Mouse (Mus musculus): Measurements from ENCODE around the gene Rnf182. TPM values are rescaled to one million over a fixed set of nuclear protein-coding genes. Genes with fewer than 3 reads are reported as not detected.

Gene Rnf182
- polyA plus RNA-seq, 1 experiment from 2014 or later = 6.4 TPM

- no peak for TF ChIP-seq CTCF (IDR thresholded peaks at IDR 0.05; ENCODE audit: low read depth)
- Histone ChIP-seq H3K4me2 (no peak overlapping the region), H3K27ac (ENCODE audit: low read depth) (no peak overlapping the region), H3K27me3 (ENCODE audit: insufficient read depth, low read length) (no peaks in the 10 kb centered on the region), H3K9me3 (ENCODE audit: low read depth, low read length) (no peaks in the 10 kb centered on the region), H3K9ac (no peak overlapping the region), H3K4me1 (ENCODE audit: insufficient read depth) (no peaks in the 10 kb centered on the region), H3K4me3 (ENCODE audit: low read depth, low read length) (no peak overlapping the region), H3K36me3 (ENCODE audit: insufficient read depth) (no peaks in the 10 kb centered on the region)
- no peak for ATAC-seq (ENCODE audit: insufficient read depth)
- 88% methylated on average over 6 of the region's 6 CpGs for WGBS
- DNase-seq = no peak
These were observed 15.8 kb downstream of the Rnf182 start for GRCm38 (mm10) chr13:43631266-43631665.

GRCm38 (mm10) chr13:43633024-43633423, 17.5 kb downstream of the Rnf182 start:
- Histone ChIP-seq H3K4me3 (ENCODE audit: low read depth, low read length) (no peak overlapping the region), H3K9ac (no peak overlapping the region), H3K9me3 (ENCODE audit: low read depth, low read length) (no peaks in the 10 kb centered on the region), H3K4me1 (ENCODE audit: insufficient read depth) (no peaks in the 10 kb centered on the region), H3K36me3 (ENCODE audit: insufficient read depth) (no peaks in the 10 kb centered on the region), H3K27ac (ENCODE audit: low read depth) (no peak overlapping the region), H3K27me3 (ENCODE audit: insufficient read depth, low read length) (no peaks in the 10 kb centered on the region), H3K4me2 (no peak overlapping the region)
- ATAC-seq (ENCODE audit: insufficient read depth) (no peak), DNase-seq (no peak)
- no peak for TF ChIP-seq CTCF (IDR thresholded peaks at IDR 0.05; ENCODE audit: low read depth)
- 85% methylated on average over 4 of the region's 4 CpGs for WGBS

- no peaks in the 10 kb centered on the region for H3K27me3 ChIP-seq (ENCODE audit: insufficient read depth, low read length)
- TF ChIP-seq CTCF (IDR thresholded peaks at IDR 0.05; ENCODE audit: low read depth) = no peak
- no peak overlapping the region for H3K9ac ChIP-seq
- ATAC-seq (ENCODE audit: insufficient read depth) = no peak
- DNase-seq = no peak
- no peak overlapping the region for H3K4me2 ChIP-seq
- H3K27ac ChIP-seq (ENCODE audit: low read depth) = no peak overlapping the region
- no peaks in the 10 kb centered on the region for H3K4me1 ChIP-seq (ENCODE audit: insufficient read depth)
- 68% methylated on average over 7 of the region's 7 CpGs for WGBS
- no peak overlapping the region for H3K4me3 ChIP-seq (ENCODE audit: low read depth, low read length)
- H3K36me3 ChIP-seq (ENCODE audit: insufficient read depth) = no peaks in the 10 kb centered on the region
- no peaks in the 10 kb centered on the region for H3K9me3 ChIP-seq (ENCODE audit: low read depth, low read length)
These were observed 22.2 kb downstream of the Rnf182 start for GRCm38 (mm10) chr13:43637720-43638119.

GRCm38 (mm10) chr13:43644991-43645390, 29.5 kb downstream of the Rnf182 start:
- no peak for TF ChIP-seq CTCF (IDR thresholded peaks at IDR 0.05; ENCODE audit: low read depth)
- Histone ChIP-seq H3K27me3 (ENCODE audit: insufficient read depth, low read length) (no peaks in the 10 kb centered on the region), H3K36me3 (ENCODE audit: insufficient read depth) (no peaks in the 10 kb centered on the region), H3K4me1 (ENCODE audit: insufficient read depth) (no peaks in the 10 kb centered on the region), H3K27ac (ENCODE audit: low read depth) (no peak overlapping the region), H3K9me3 (ENCODE audit: low read depth, low read length) (no peaks in the 10 kb centered on the region), H3K9ac (no peak overlapping the region), H3K4me2 (no peak overlapping the region), H3K4me3 (ENCODE audit: low read depth, low read length) (no peak overlapping the region)
- DNase-seq = no peak
- ATAC-seq (ENCODE audit: insufficient read depth) = no peak
- WGBS = 10% methylated on average over 1 of the region's 1 CpGs

- no peak overlapping the region for H3K27ac ChIP-seq (ENCODE audit: low read depth)
- DNase-seq = no peak
- 61% methylated on average over 6 of the region's 6 CpGs for WGBS
- H3K27me3 ChIP-seq (ENCODE audit: insufficient read depth, low read length) = no peaks in the 10 kb centered on the region
- TF ChIP-seq CTCF (IDR thresholded peaks at IDR 0.05; ENCODE audit: low read depth) = no peak
- H3K4me1 ChIP-seq (ENCODE audit: insufficient read depth) = no peaks in the 10 kb centered on the region
- H3K9ac ChIP-seq = no peak overlapping the region
- ATAC-seq (ENCODE audit: insufficient read depth) = no peak
- H3K9me3 ChIP-seq (ENCODE audit: low read depth, low read length) = no peaks in the 10 kb centered on the region
- no peak overlapping the region for H3K4me3 ChIP-seq (ENCODE audit: low read depth, low read length)
- no peaks in the 10 kb centered on the region for H3K36me3 ChIP-seq (ENCODE audit: insufficient read depth)
- no peak overlapping the region for H3K4me2 ChIP-seq
These were observed 33.0 kb downstream of the Rnf182 start for GRCm38 (mm10) chr13:43648556-43648955.

- WGBS = 51% methylated on average over 3 of the region's 3 CpGs
These were observed 35.8 kb downstream of the Rnf182 start for GRCm38 (mm10) chr13:43651277-43651676.

GRCm38 (mm10) chr13:43654091-43654490, 38.6 kb downstream of the Rnf182 start:
- no peak overlapping the region for H3K4me2 ChIP-seq
- H3K36me3 ChIP-seq (ENCODE audit: insufficient read depth) = no peaks in the 10 kb centered on the region
- no peaks in the 10 kb centered on the region for H3K27me3 ChIP-seq (ENCODE audit: insufficient read depth, low read length)
- DNase-seq (no peak), ATAC-seq (ENCODE audit: insufficient read depth) (no peak)
- no peaks in the 10 kb centered on the region for H3K9me3 ChIP-seq (ENCODE audit: low read depth, low read length)
- no peak for TF ChIP-seq CTCF (IDR thresholded peaks at IDR 0.05; ENCODE audit: low read depth)
- H3K4me1 ChIP-seq (ENCODE audit: insufficient read depth) = no peaks in the 10 kb centered on the region
- H3K4me3 ChIP-seq (ENCODE audit: low read depth, low read length) = no peak overlapping the region
- no peak overlapping the region for H3K9ac ChIP-seq
- WGBS = 21% methylated on average over 6 of the region's 6 CpGs
- no peak overlapping the region for H3K27ac ChIP-seq (ENCODE audit: low read depth)

More at GRCm38 (mm10) chr13:43651277-43651676, 35.8 kb downstream of the Rnf182 start:
- no peaks in the 10 kb centered on the region for H3K4me1 ChIP-seq (ENCODE audit: insufficient read depth)
- no peak for DNase-seq
- no peaks in the 10 kb centered on the region for H3K9me3 ChIP-seq (ENCODE audit: low read depth, low read length)
- no peaks in the 10 kb centered on the region for H3K27me3 ChIP-seq (ENCODE audit: insufficient read depth, low read length)
- H3K4me2 ChIP-seq = no peak overlapping the region
- no peak for TF ChIP-seq CTCF (IDR thresholded peaks at IDR 0.05; ENCODE audit: low read depth)
- no peak overlapping the region for H3K27ac ChIP-seq (ENCODE audit: low read depth)
- no peak overlapping the region for H3K4me3 ChIP-seq (ENCODE audit: low read depth, low read length)
- ATAC-seq (ENCODE audit: insufficient read depth) = no peak
- no peak overlapping the region for H3K9ac ChIP-seq
- H3K36me3 ChIP-seq (ENCODE audit: insufficient read depth) = no peaks in the 10 kb centered on the region

GRCm38 (mm10) chr13:43663225-43663624, 47.7 kb downstream of the Rnf182 start:
- no peak for ATAC-seq (ENCODE audit: insufficient read depth)
- H3K9ac ChIP-seq = no peak overlapping the region
- no peak overlapping the region for H3K4me2 ChIP-seq
- H3K27me3 ChIP-seq (ENCODE audit: insufficient read depth, low read length) = no peaks in the 10 kb centered on the region
- no peak for TF ChIP-seq CTCF (IDR thresholded peaks at IDR 0.05; ENCODE audit: low read depth)
- no peaks in the 10 kb centered on the region for H3K4me1 ChIP-seq (ENCODE audit: insufficient read depth)
- no peaks in the 10 kb centered on the region for H3K9me3 ChIP-seq (ENCODE audit: low read depth, low read length)
- no peak for DNase-seq
- whole genome bisulfite sequencing = 90% methylated on average over 4 of the region's 4 CpGs
- no peaks in the 10 kb centered on the region for H3K36me3 ChIP-seq (ENCODE audit: insufficient read depth)
- H3K4me3 ChIP-seq (ENCODE audit: low read depth, low read length) = no peak overlapping the region
- H3K27ac ChIP-seq (ENCODE audit: low read depth) = no peak overlapping the region
